Mouse (Mus musculus): ENCODE results near the gene Dhx15. TPM values are rescaled to one million over a fixed set of nuclear protein-coding genes. Genes with fewer than 3 reads are reported as not detected.
"Not testable (repeated sequence)": the region's sequence is repeated elsewhere in the genome, so short reads cannot be mapped to it uniquely, and the experiment has no call there.

The Dhx15 gene
- polyA plus RNA-seq (2012; fragmentation: generic; extraction: Trizol), result 67.2 TPM
- long read RNA-seq, experiment 1, transcript Dhx15-201 (14 exons, 3,010 nt), result major isoform, 45 of 64 reads
- long read RNA-seq, experiment 1, partial matches to known transcripts, result 13 of 64 reads
- long read RNA-seq, experiment 1, other reads (novel, unspliced or antisense), result 5 of 64 reads
- long read RNA-seq, experiment 2, transcript Dhx15-201 (14 exons, 3,010 nt), result major isoform, 1,132 of 1,206 reads
- long read RNA-seq, experiment 2, transcript Dhx15-207 (14 exons, 2,375 nt), result minor isoform, 10 of 1,206 reads
- long read RNA-seq, experiment 2, partial matches to known transcripts, result 27 of 1,206 reads
- long read RNA-seq, experiment 2, other reads (novel, unspliced or antisense), result 35 of 1,206 reads

GRCm38 (mm10) chr5:52190371-52191179, at the start of gene Dhx15:
Gene Dhx15 (minus strand): TSS chr5:52190514.
- Histone ChIP-seq H3K4me3 (ENCODE audit: insufficient read depth, poor library complexity, severe bottlenecking) (peak within 1 kb of the TSS; percentile 83), H3K79me2 (ENCODE audit: control insufficient read depth, insufficient read depth) (peaks cover 54% of the 10 kb centered on the region), H3K27me3 (ENCODE audit: control insufficient read depth, insufficient read depth, insufficient read length) (no peaks in the 10 kb centered on the region), H3K36me3 (ENCODE audit: control insufficient read depth, insufficient read depth) (peaks cover 13% of the 10 kb centered on the region), H3ac (ENCODE audit: control insufficient read depth, insufficient read length, low read depth) (peak within 1 kb of the TSS; percentile 94), H3K79me3 (ENCODE audit: low read depth) (peaks cover 47% of the 10 kb centered on the region)
- TF ChIP-seq MYOD1 (IDR thresholded peaks at IDR 0.05; ENCODE audit: control insufficient read depth, insufficient read length, low read depth), result no peak
- no peak for TF ChIP-seq MYOG (IDR thresholded peaks at IDR 0.05; ENCODE audit: control insufficient read depth, extremely low read depth, insufficient read length)
- TF ChIP-seq USF1 (IDR thresholded peaks at IDR 0.05; ENCODE audit: low read depth), result no peak
- TF ChIP-seq MAX (IDR thresholded peaks at IDR 0.05), result no peak
- TF ChIP-seq FOSL1 (IDR thresholded peaks at IDR 0.05; ENCODE audit: insufficient read depth, low read length, poor library complexity, severe bottlenecking), result no peak
- TF ChIP-seq CTCF (IDR thresholded peaks at IDR 0.05; ENCODE audit: control insufficient read depth, insufficient read depth, insufficient read length), result no peak
- no peak for TF ChIP-seq CEBPB (IDR thresholded peaks at IDR 0.05; ENCODE audit: low read depth)

- H3K36me3 ChIP-seq (ENCODE audit: control insufficient read depth, insufficient read depth), result no peaks in the 10 kb centered on the region
- no peaks in the 10 kb centered on the region for H3K79me3 ChIP-seq (ENCODE audit: low read depth)
- no peaks in the 10 kb centered on the region for H3K27me3 ChIP-seq (ENCODE audit: control insufficient read depth, insufficient read depth, insufficient read length)
- H3K79me2 ChIP-seq (ENCODE audit: control insufficient read depth, insufficient read depth), result no peaks in the 10 kb centered on the region
- no peak for TF ChIP-seq CEBPB (IDR thresholded peaks at IDR 0.05; ENCODE audit: low read depth)
- no peak for TF ChIP-seq MYOG (IDR thresholded peaks at IDR 0.05; ENCODE audit: control insufficient read depth, extremely low read depth, insufficient read length)
- TF ChIP-seq CTCF (IDR thresholded peaks at IDR 0.05; ENCODE audit: control insufficient read depth, insufficient read depth, insufficient read length), result no peak
- no peak for TF ChIP-seq MAX (IDR thresholded peaks at IDR 0.05)
- TF ChIP-seq MYOD1 (IDR thresholded peaks at IDR 0.05; ENCODE audit: control insufficient read depth, insufficient read length, low read depth), result no peak
- TF ChIP-seq FOSL1 (IDR thresholded peaks at IDR 0.05; ENCODE audit: insufficient read depth, low read length, poor library complexity, severe bottlenecking), result no peak
- no peak for TF ChIP-seq USF1 (IDR thresholded peaks at IDR 0.05; ENCODE audit: low read depth)
- no peak overlapping the region for H3ac ChIP-seq (ENCODE audit: control insufficient read depth, insufficient read length, low read depth)
- H3K4me3 ChIP-seq (ENCODE audit: insufficient read depth, poor library complexity, severe bottlenecking), result no peak overlapping the region
Measured at GRCm38 (mm10) chr5:52238877-52239276, 48.6 kb upstream of the Dhx15 start.

DNA sequence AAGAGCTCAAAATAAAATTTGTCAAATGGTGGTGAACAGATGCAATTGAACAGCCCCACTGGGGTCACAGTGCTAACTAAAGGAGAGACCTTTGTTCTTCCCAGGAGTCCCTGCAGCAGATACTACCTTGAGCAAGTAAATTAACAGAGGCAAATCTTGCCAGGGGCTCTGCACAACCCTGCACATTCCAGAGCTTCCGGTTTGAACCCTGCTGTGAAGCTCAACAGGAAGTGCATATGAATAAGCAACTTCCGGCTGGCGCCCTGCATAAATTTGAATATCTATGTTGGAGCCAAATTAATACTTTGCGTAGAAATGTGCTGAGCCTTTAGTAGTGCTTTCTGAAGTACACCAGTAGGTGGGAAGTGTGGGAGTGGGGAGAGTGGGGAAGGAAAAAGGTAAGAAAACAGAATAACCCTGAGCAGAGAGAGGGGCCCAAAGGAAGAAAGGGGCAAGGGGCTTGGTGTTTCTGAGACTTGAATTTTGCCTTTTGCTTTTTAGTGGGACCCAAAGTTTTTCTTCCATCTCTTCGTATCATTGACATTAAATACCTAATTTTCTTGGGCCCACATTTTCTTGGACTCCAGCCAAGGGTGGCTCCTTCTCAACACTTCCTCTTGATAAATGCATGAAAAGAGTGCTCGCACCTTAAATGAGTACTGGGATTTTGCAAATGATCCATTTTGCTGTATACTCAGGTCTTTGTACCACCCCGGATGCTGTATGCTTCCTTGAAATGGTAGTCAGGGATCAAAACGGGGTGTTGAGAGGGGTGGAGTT, 47.8 kb upstream of the Dhx15 start:
- no peaks in the 10 kb centered on the region for H3K79me3 ChIP-seq (ENCODE audit: low read depth)
- TF ChIP-seq MYOG (IDR thresholded peaks at IDR 0.05; ENCODE audit: control insufficient read depth, extremely low read depth, insufficient read length) (no peak), MAX (IDR thresholded peaks at IDR 0.05) (no peak), USF1 (IDR thresholded peaks at IDR 0.05; ENCODE audit: low read depth) (no peak), CEBPB (IDR thresholded peaks at IDR 0.05; ENCODE audit: low read depth) (no peak), MYOD1 (IDR thresholded peaks at IDR 0.05; ENCODE audit: control insufficient read depth, insufficient read length, low read depth) (no peak), FOSL1 (IDR thresholded peaks at IDR 0.05; ENCODE audit: insufficient read depth, low read length, poor library complexity, severe bottlenecking) (no peak), CTCF (IDR thresholded peaks at IDR 0.05; ENCODE audit: control insufficient read depth, insufficient read depth, insufficient read length) (no peak)
- H3ac ChIP-seq (ENCODE audit: control insufficient read depth, insufficient read length, low read depth), result no peak overlapping the region

GRCm38 (mm10) chr5:52236585-52236984, 46.3 kb upstream of the Dhx15 start:
- not testable (repeated sequence) for H3K27me3 ChIP-seq (ENCODE audit: control insufficient read depth, insufficient read depth, insufficient read length); H3ac ChIP-seq (ENCODE audit: control insufficient read depth, insufficient read length, low read depth); H3K36me3 ChIP-seq (ENCODE audit: control insufficient read depth, insufficient read depth); H3K4me3 ChIP-seq (ENCODE audit: insufficient read depth, poor library complexity, severe bottlenecking); H3K79me2 ChIP-seq (ENCODE audit: control insufficient read depth, insufficient read depth); H3K79me3 ChIP-seq (ENCODE audit: low read depth)

More for the DNA sequence above, 47.8 kb upstream of the Dhx15 start:
- Histone ChIP-seq H3K4me3 (ENCODE audit: insufficient read depth, poor library complexity, severe bottlenecking) (no peak overlapping the region), H3K79me2 (ENCODE audit: control insufficient read depth, insufficient read depth) (no peaks in the 10 kb centered on the region), H3K36me3 (ENCODE audit: control insufficient read depth, insufficient read depth) (no peaks in the 10 kb centered on the region), H3K27me3 (ENCODE audit: control insufficient read depth, insufficient read depth, insufficient read length) (no peaks in the 10 kb centered on the region)

- no peaks in the 10 kb centered on the region for H3K36me3 ChIP-seq (ENCODE audit: control insufficient read depth, insufficient read depth)
- TF ChIP-seq CTCF (IDR thresholded peaks at IDR 0.05; ENCODE audit: control insufficient read depth, insufficient read depth, insufficient read length), result no peak
- no peak for TF ChIP-seq MYOG (IDR thresholded peaks at IDR 0.05; ENCODE audit: control insufficient read depth, extremely low read depth, insufficient read length)
- no peak for TF ChIP-seq MYOD1 (IDR thresholded peaks at IDR 0.05; ENCODE audit: control insufficient read depth, insufficient read length, low read depth)
- no peaks in the 10 kb centered on the region for H3K79me3 ChIP-seq (ENCODE audit: low read depth)
- H3K79me2 ChIP-seq (ENCODE audit: control insufficient read depth, insufficient read depth), result no peaks in the 10 kb centered on the region
- no peak overlapping the region for H3K4me3 ChIP-seq (ENCODE audit: insufficient read depth, poor library complexity, severe bottlenecking)
- H3K27me3 ChIP-seq (ENCODE audit: control insufficient read depth, insufficient read depth, insufficient read length), result no peaks in the 10 kb centered on the region
- H3ac ChIP-seq (ENCODE audit: control insufficient read depth, insufficient read length, low read depth), result no peak overlapping the region
Measured at GRCm38 (mm10) chr5:52234570-52234969, 44.3 kb upstream of the Dhx15 start.
